Mouse (Mus musculus): ENCODE results near the gene Gdnf. TPM values are rescaled to one million over a fixed set of nuclear protein-coding genes. Genes with fewer than 3 reads are reported as not detected.

The Gdnf gene
- polyA plus RNA-seq, 1 experiment = not detected

- 33% methylated on average over 22 of the region's 22 CpGs for WGBS
- Histone ChIP-seq H3K4me3 (ENCODE audit: insufficient read depth, low read depth, low read length) (no peak overlapping the region), H3K27ac (ENCODE audit: insufficient read depth, low read depth, low read length) (0 out of 2 replicates have a peak overlapping the region, but pooled peaks have one; percentile 44), H3K4me1 (ENCODE audit: control insufficient read depth, insufficient read depth, low read length) (peaks cover 8% of the 10 kb centered on the region; the same call in 1 of the 2 replicates)
- no peak for TF ChIP-seq CTCF (IDR thresholded peaks at IDR 0.05; ENCODE audit: insufficient read depth, low read depth, low read length)
- no peak for TF ChIP-seq POLR2A (IDR thresholded peaks at IDR 0.05; ENCODE audit: insufficient read depth, low read depth, low read length)
Measured at GRCm38 (mm10) chr15:7877560-7878467, 67.2 kb downstream of the Gdnf start.

GRCm38 (mm10) chr15:7878861-7879260, 68.2 kb downstream of the Gdnf start:
- 91% methylated on average over 10 of the region's 10 CpGs for WGBS
- H3K27ac ChIP-seq (ENCODE audit: insufficient read depth, low read depth, low read length) = no peak overlapping the region
- no peak for TF ChIP-seq CTCF (IDR thresholded peaks at IDR 0.05; ENCODE audit: insufficient read depth, low read depth, low read length)
- TF ChIP-seq POLR2A (IDR thresholded peaks at IDR 0.05; ENCODE audit: insufficient read depth, low read depth, low read length) = no peak
- peaks cover 8% of the 10 kb centered on the region; the same call in 1 of the 2 replicates for H3K4me1 ChIP-seq (ENCODE audit: control insufficient read depth, insufficient read depth, low read length)
- no peak overlapping the region for H3K4me3 ChIP-seq (ENCODE audit: insufficient read depth, low read depth, low read length)

- 86% methylated on average over 7 of the region's 7 CpGs for WGBS
- no peak overlapping the region for H3K27ac ChIP-seq (ENCODE audit: insufficient read depth, low read depth, low read length)
- no peak for TF ChIP-seq POLR2A (IDR thresholded peaks at IDR 0.05; ENCODE audit: insufficient read depth, low read depth, low read length)
- TF ChIP-seq CTCF (IDR thresholded peaks at IDR 0.05; ENCODE audit: insufficient read depth, low read depth, low read length) = no peak
- peaks cover 8% of the 10 kb centered on the region; the same call in 1 of the 2 replicates for H3K4me1 ChIP-seq (ENCODE audit: control insufficient read depth, insufficient read depth, low read length)
- no peak overlapping the region for H3K4me3 ChIP-seq (ENCODE audit: insufficient read depth, low read depth, low read length)
Measured at GRCm38 (mm10) chr15:7879956-7880355, 69.3 kb downstream of the Gdnf start.

- H3K4me1 ChIP-seq (ENCODE audit: control insufficient read depth, insufficient read depth, low read length) = 0 out of 2 replicates have a peak, but pooled peaks cover 4% of the 10 kb centered on the region
- no peak overlapping the region for H3K27ac ChIP-seq (ENCODE audit: insufficient read depth, low read depth, low read length)
- TF ChIP-seq CTCF (IDR thresholded peaks at IDR 0.05; ENCODE audit: insufficient read depth, low read depth, low read length) (no peak), POLR2A (IDR thresholded peaks at IDR 0.05; ENCODE audit: insufficient read depth, low read depth, low read length) (no peak)
- 96% methylated on average over 11 of the region's 11 CpGs for WGBS
- H3K4me3 ChIP-seq (ENCODE audit: insufficient read depth, low read depth, low read length) = no peak overlapping the region
Measured at GRCm38 (mm10) chr15:7884181-7884580, 73.5 kb downstream of the Gdnf start.

GRCm38 (mm10) chr15:7885106-7885505, 74.5 kb downstream of the Gdnf start:
- 79% methylated on average over 10 of the region's 10 CpGs for WGBS
- TF ChIP-seq CTCF (IDR thresholded peaks at IDR 0.05; ENCODE audit: insufficient read depth, low read depth, low read length) = no peak
- no peak for TF ChIP-seq POLR2A (IDR thresholded peaks at IDR 0.05; ENCODE audit: insufficient read depth, low read depth, low read length)
- Histone ChIP-seq H3K4me1 (ENCODE audit: control insufficient read depth, insufficient read depth, low read length) (0 out of 2 replicates have a peak, but pooled peaks cover 4% of the 10 kb centered on the region), H3K27ac (ENCODE audit: insufficient read depth, low read depth, low read length) (no peak overlapping the region), H3K4me3 (ENCODE audit: insufficient read depth, low read depth, low read length) (no peak overlapping the region)

GRCm38 (mm10) chr15:7886591-7886990, 75.9 kb downstream of the Gdnf start:
- Histone ChIP-seq H3K27ac (ENCODE audit: insufficient read depth, low read depth, low read length) (no peak overlapping the region), H3K4me3 (ENCODE audit: insufficient read depth, low read depth, low read length) (no peak overlapping the region), H3K4me1 (ENCODE audit: control insufficient read depth, insufficient read depth, low read length) (0 out of 2 replicates have a peak, but pooled peaks cover 4% of the 10 kb centered on the region)
- WGBS = 92% methylated on average over 8 of the region's 8 CpGs
- no peak for TF ChIP-seq CTCF (IDR thresholded peaks at IDR 0.05; ENCODE audit: insufficient read depth, low read depth, low read length)
- TF ChIP-seq POLR2A (IDR thresholded peaks at IDR 0.05; ENCODE audit: insufficient read depth, low read depth, low read length) = no peak

Measured in olfactory bulb, adult 2 months (tissue).